Mouse (Mus musculus) layer of hippocampus, postnatal 14 days (tissue): ENCODE measurements around the gene Capn3. TPM values are rescaled to one million over a fixed set of nuclear protein-coding genes. Genes with fewer than 3 reads are reported as not detected.
A peak's percentile ranks its signal among the peaks of the same experiment; 100 is the strongest.

Experiments
- DNase-seq, 2 experiments: peaks; one replicate each; pipeline ENCODE4 v3.0.0; 2021 to 2022; ENCODE audit warnings: low spot score in 2 of 2, mixed read lengths in 1 of 2
- total RNA-seq, 2 experiments: library from RNA; stranded (reverse); gene quantifications; 2 replicates each; pipeline ENCODE4 v1.2.3; 2021

Gene Capn3
- total RNA-seq, 2 experiments from 2014 or later = 6.7 to 10.2 TPM

- DNase-seq = peak; percentile 59 to 64
Measured at GRCm38 (mm10) chr2:120478600-120478999, 22.8 kb downstream of the Capn3 start.

GRCm38 (mm10) chr2:120481921-120482320, 26.1 kb downstream of the Capn3 start:
- DNase-seq = no peak

- DNase-seq = no peak
Measured at GRCm38 (mm10) chr2:120482506-120483389, 26.9 kb downstream of the Capn3 start.

- no peak for DNase-seq
Measured at GRCm38 (mm10) chr2:120484241-120484640, 28.4 kb downstream of the Capn3 start.

- DNase-seq = no peak
Measured at GRCm38 (mm10) chr2:120493254-120493653, 37.4 kb downstream of the Capn3 start.

- DNase-seq = peak; percentile 55 to 82
Measured at GRCm38 (mm10) chr2:120496511-120496910, 40.7 kb downstream of the Capn3 start.

- DNase-seq = no peak
Measured at GRCm38 (mm10) chr2:120499971-120500471, 44.2 kb downstream of the Capn3 start.

- no peak for DNase-seq
Measured at GRCm38 (mm10) chr2:120501136-120501918, 45.5 kb downstream of the Capn3 start.

GRCm38 (mm10) chr2:120501931-120502604, 46.2 kb downstream of the Capn3 start:
- no peak for DNase-seq

GRCm38 (mm10) chr2:120502605-120502990, 46.8 kb downstream of the Capn3 start:
- no peak for DNase-seq

- DNase-seq = no peak
Measured at GRCm38 (mm10) chr2:120503094-120503493, 47.3 kb downstream of the Capn3 start.

GRCm38 (mm10) chr2:120503992-120504391, 48.2 kb downstream of the Capn3 start:
- DNase-seq = no peak

GRCm38 (mm10) chr2:120514181-120514580, 58.4 kb downstream of the Capn3 start:
- no peak for DNase-seq

- DNase-seq = no peak
Measured at GRCm38 (mm10) chr2:120518547-120519210, 62.9 kb downstream of the Capn3 start.

- no peak for DNase-seq
Measured at GRCm38 (mm10) chr2:120526771-120527170, 71.0 kb downstream of the Capn3 start.

- DNase-seq = no peak
Measured at GRCm38 (mm10) chr2:120529531-120529930, 73.7 kb downstream of the Capn3 start.

- no peak for DNase-seq
Measured at GRCm38 (mm10) chr2:120531223-120531622, 75.4 kb downstream of the Capn3 start.

- DNase-seq = no peak
Measured at GRCm38 (mm10) chr2:120539333-120539732, 83.5 kb downstream of the Capn3 start.

- DNase-seq = peak; percentile 62 to 94
Measured at GRCm38 (mm10) chr2:120539778-120540208, 84.0 kb downstream of the Capn3 start.

- DNase-seq = no peak
Measured at GRCm38 (mm10) chr2:120544732-120545131, 88.9 kb downstream of the Capn3 start.
